Mouse (Mus musculus) spleen, postnatal 36 days (tissue): ENCODE data around the gene Ubox5.
"Not testable (repeated sequence)": the region's sequence is repeated elsewhere in the genome, so short reads cannot be mapped to it uniquely, and the experiment has no call there.

Experiments
- DNase-seq, 2 experiments: peaks; one replicate each; pipeline ENCODE4 v3.0.0; 2022; ENCODE audit warnings: low spot score in 2 of 2, mixed read lengths in 1 of 2

Gene Ubox5

GRCm38 (mm10) chr2:130629839-130630203, at the start of gene Ubox5, which contains the start of gene Fastkd5:
Ubox5 (minus strand) TSS chr2:130630038.
Fastkd5 (minus strand) TSS chr2:130630027.
- peak; percentile 79 to 84 for DNase-seq

DNA sequence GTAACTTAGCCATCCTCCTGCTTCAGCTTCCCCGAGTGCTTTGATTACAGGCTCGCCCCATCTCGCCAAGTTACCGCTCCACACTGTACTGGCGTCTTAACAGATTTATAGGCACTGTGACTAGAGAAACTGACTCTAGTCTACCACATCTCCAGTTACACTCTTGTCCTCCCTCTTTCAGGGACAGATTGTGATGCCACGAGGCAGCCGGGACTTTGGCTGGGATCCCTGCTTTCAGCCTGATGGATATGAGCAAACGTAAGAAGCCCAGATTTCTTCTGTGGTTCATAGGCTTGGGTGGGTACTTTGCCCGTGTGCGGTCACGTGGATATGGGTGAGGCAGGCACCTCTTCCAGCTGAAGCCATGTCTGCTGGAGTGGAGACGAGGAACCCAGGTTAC, 49.3 kb upstream of the Ubox5 start:
- no peak for DNase-seq

- no peak for DNase-seq
Observed at GRCm38 (mm10) chr2:130677211-130677610, 47.4 kb upstream of the Ubox5 start.

GRCm38 (mm10) chr2:130667559-130667958, 37.7 kb upstream of the Ubox5 start, which contains the start of gene Itpa:
Itpa (plus strand) TSS chr2:130667610.
- peak; percentile 88 to 90 for DNase-seq

DNA sequence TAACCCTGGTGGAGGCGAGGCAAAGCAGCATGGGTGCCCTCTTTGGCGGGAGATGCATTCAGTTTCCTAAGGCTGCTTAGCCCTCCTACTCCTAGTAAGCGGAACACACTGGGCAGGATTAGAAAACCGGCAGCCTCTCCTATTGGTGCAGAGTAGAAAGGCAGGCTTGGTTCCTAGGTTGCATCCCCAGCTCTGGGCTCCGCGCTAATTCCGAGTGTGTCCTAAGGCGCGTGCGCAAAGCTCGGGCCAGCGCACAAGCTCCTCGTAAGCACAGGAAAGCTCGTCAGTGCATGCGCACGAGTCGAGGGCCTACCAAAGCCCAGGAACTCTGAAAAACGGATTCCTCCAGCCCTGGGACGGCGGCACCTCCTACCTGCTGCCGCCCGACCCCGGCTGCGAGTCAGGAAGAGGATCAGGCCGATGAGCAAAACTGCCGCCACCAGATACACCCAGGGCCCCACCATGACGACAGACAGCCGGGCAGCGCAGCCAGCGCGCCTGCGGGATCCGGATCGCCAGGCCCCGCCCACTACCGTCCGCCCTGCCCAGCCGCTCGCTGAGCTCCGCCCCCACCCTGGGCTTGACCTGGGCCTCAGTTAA, 34.4 kb upstream of the Ubox5 start, which contains the start of gene Ddrgk1:
Gene Ddrgk1 (minus strand): TSS at position 558 of the 600 bp plus-strand sequence.
- peak; percentile 89 to 91 for DNase-seq

GRCm38 (mm10) chr2:130663342-130663741, 33.5 kb upstream of the Ubox5 start:
- DNase-seq = no peak

GRCm38 (mm10) chr2:130658530-130658929, 28.7 kb upstream of the Ubox5 start:
- no peak for DNase-seq

- no peak for DNase-seq
Observed at GRCm38 (mm10) chr2:130657541-130657940, 27.7 kb upstream of the Ubox5 start.

- DNase-seq = no peak
Observed at GRCm38 (mm10) chr2:130656536-130656935, 26.7 kb upstream of the Ubox5 start.

DNA sequence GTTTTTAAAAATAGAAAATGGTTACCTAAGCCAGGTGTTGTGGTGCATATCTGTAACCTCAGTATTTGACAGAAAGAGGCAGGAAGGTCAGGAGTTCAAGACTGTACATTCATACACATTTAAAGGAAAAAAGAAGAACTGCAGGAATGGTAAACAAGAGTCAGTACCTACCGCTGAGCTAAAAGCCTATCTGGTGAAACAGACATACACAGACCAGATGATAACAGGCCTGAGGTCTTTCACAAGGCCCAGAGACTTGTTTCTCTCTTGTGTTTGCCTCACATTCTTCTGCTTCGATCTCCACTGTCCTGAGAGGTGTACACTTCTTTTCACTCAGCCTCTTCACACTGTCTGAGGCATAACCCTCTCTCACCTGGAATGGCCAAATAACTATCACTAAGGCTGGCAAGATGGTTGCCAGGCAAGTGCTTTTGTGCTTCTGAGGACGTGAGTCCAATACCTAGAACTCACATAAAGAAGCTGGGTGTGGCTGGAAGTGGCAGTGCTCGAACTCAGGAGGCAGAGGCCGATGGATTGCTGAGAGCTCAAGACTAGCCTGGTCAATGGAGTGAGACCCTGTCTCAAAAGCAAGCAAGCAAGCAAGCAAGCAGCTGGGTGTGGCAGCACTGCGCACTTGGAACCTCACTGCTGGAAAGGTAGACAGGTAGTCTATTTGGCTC, 26.0 kb upstream of the Ubox5 start:
- DNase-seq = no peak

DNA sequence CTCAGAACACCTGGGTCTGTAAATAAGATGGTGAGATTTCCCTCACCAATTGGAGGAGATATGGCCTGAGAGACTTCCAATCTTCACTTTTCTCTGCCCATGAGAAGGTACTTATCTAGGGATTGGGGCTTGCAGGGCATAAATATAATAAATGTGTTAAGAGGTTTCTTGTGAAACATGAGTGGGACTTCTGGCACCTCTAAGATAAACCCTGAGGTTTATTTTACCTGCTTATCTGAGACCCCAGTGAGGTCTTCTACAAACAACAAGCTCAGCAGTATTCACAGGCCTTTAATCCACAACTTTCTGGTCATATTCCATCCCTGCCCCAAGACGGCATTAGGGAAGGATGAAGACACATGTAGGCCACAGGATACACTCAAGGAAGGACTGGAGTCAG, 23.9 kb upstream of the Ubox5 start:
- no peak for DNase-seq

GRCm38 (mm10) chr2:130653303-130653702, 23.5 kb upstream of the Ubox5 start:
- DNase-seq = no peak

DNA sequence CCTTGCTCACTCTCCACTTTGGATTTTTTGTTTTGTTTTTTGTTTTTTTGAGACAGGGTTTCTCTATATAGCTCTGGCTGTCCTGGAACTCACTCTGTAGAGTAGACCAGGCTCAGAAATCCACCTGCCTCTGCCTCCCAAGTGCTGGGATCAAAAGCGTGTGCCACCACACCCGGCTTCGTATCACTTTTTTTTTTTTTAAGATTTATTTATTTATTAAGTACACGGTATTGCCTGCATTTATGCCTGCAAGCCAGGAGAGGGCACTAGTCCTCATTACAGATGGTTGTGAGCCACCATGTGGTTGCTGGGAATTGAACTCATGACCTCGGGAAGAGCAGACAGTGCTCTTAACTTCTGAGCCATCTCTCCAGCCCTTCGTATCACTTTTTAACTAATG, 19.2 kb upstream of the Ubox5 start:
- not testable (repeated sequence) for DNase-seq

- DNase-seq = no peak
Observed at GRCm38 (mm10) chr2:130645198-130645597, 15.4 kb upstream of the Ubox5 start.

DNA sequence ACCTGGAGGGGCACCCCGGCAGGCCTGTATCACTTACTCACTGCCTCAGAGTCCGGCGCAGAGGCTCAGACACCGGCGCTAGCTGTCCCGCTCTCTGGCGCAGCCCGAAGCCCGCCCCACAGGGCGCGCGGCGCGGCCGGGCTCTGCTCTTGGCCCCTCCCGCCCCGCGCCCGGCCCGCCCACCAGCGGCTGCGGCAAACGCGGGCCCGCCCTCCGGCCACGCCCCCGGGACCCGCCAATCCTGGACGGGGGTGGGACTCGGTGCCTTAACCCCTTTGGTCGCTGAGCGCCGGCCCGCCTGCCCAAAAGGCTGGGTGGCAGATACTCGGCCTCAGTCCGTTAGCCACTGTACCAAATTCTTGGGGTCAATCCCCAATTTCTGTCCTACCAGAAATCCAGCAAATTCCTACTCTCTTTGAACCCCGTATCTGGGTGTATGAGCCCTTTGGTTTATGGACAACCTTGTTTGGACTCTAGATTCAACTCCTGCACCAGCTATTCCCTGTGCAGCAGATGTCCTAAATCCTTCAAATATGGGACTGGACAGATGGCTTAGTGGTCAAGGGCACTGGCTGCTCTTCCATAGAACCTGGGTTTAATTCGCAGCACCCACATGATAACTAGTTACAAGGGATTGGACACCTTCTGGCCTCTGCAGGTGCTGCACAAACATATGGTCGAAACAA, 13.0 kb upstream of the Ubox5 start, which contains the start of gene Lzts3:
Gene Lzts3 (minus strand): TSS at position 120 of the 686 bp plus-strand sequence.
- DNase-seq = peak; percentile 92

- no peak for DNase-seq
Observed at GRCm38 (mm10) chr2:130642197-130642660, 12.4 kb upstream of the Ubox5 start.

GRCm38 (mm10) chr2:130641351-130642025, 11.7 kb upstream of the Ubox5 start:
- no peak for DNase-seq

- no peak for DNase-seq
Observed at GRCm38 (mm10) chr2:130639276-130639675, 9.4 kb upstream of the Ubox5 start.

- DNase-seq = no peak
Observed at GRCm38 (mm10) chr2:130638101-130638611, 8.3 kb upstream of the Ubox5 start.

- peak; percentile 27 to 29 for DNase-seq
Observed at GRCm38 (mm10) chr2:130635847-130636246, 6.0 kb upstream of the Ubox5 start.

DNA sequence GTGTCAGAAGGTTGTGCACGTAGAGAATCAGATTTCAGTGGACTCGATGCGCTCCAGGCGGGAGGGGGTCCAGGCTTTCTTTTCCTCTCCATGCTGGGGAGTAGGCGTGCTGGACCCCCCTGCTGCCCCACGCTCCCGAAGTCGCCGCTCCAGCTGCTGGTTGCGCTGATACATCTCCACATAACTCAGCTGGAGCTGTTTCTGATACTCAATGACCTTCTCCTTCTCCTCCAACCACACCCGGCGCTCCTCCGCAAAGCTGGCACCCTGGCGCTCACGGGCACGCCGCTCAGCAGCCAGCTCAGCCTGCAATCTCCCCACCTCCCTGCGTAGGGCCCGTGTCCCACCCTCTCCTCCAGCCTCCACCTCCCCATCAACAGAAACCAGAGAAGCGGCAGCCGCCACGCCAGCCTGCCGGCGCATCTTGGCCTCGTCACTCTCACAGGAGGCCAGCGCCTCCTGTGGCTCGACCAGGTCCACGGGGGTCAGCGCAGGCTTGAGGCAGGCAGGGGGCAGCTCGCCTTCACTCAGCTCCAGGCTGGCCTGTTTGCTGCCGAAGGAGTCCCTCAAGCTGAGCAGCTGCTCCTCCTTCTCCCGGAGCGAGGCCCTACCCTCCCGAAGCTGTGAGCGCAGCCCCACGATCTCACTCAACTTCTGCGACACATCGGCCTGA, 5.0 kb upstream of the Ubox5 start:
- DNase-seq = no peak
